Mouse (Mus musculus) cerebellum, adult 2 months (tissue): ENCODE results near the gene Ankrd60. TPM values are rescaled to one million over a fixed set of nuclear protein-coding genes. Genes with fewer than 3 reads are reported as not detected.

Experiments
- DNase-seq, 2 experiments: peaks; one replicate each; pipeline ENCODE4 v3.0.0; 2021
- H3K27ac ChIP-seq: fragments of 200-500 bp; 2 replicates; pipeline ENCODE4 v1.5.1; 2012; ENCODE audit warnings: low read length, control low read depth, inconsistent platforms; ENCODE audit not compliant: insufficient read depth
- H3K27me3 ChIP-seq: fragments of 200-500 bp; 2 replicates; pipeline ENCODE4 v1.6.1; 2012; ENCODE audit warnings: inconsistent platforms, mild to moderate bottlenecking, low read length, moderate library complexity; ENCODE audit not compliant: control insufficient read depth, insufficient read depth
- H3K4me1 ChIP-seq: fragments of 200-500 bp; 2 replicates; pipeline ENCODE4 v1.6.1; 2011; ENCODE audit warnings: low read length; ENCODE audit not compliant: control insufficient read depth, insufficient read depth
- H3K4me3 ChIP-seq: fragments of 200-500 bp; replicated peaks from 2 replicates; pipeline ENCODE3; 2011; ENCODE audit warnings: mild to moderate bottlenecking, low read depth, low read length, control low read depth; ENCODE audit not compliant: insufficient read depth
- CTCF ChIP-seq: fragments of 200-500 bp; IDR thresholded peaks from 2 replicates; pipeline ENCODE4 v1.5.1; 2011; ENCODE audit warnings: low read depth, mild to moderate bottlenecking, control low read depth, low read length, moderate library complexity, borderline replicate concordance; ENCODE audit not compliant: insufficient read depth
- POLR2A ChIP-seq: fragments of 200-500 bp; IDR thresholded peaks from 2 replicates; pipeline ENCODE4 v1.6.1; 2011; ENCODE audit warnings: low read length, control low read depth, borderline replicate concordance; ENCODE audit not compliant: insufficient read depth
- WGBS: fragments of 180-500 bp; shearing (Covaris S2); methylation state at CpG from one replicate; pipeline ENCODE4 v1.1.7; 2018; 5-methylcytosine and 5-hydroxymethylcytosine counted together
- polyA plus RNA-seq: library from polyadenylated mRNA; depleted of rRNA; stranded (reverse); fragments of >200 nt; gene quantifications from 2 replicates; pipeline ENCODE4 v1.2.3, GENCODE M21; 2012

Gene Ankrd60
- polyA plus RNA-seq, 1 experiment: not detected

DNA sequence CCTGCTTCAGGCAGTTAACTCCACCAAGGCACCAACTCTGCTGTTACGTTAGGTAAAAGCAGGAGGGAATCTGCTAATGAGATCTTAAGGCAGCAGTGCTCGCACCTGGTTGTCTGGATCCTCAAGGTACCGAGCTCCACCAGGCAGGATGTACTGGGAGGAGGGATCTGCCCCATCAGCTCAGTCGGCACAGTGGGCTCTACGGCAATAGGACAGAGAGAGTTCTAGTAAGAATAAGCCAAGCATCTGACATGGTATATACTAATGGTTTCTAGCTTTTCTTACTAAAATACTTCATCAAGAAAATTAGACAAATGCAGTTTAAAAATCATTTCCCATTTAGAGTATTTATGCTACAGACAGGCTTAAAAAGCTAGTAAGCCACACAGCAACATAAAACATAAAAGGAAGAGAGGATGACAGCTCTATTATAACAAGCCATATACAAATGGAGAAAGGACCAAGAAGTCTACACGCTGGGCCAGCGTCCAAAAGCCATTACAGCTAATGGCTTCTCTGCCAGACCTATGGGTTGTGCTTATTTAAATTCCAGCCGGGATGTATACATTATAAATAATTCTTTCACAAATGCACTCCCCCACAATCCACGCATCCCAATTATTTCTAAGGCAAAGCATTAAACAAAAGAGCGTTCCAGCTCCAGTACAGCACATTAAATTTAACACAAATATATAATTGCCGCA is 37.4 kb upstream of the Ankrd60 start:
- no peak overlapping the region for H3K27ac ChIP-seq
- 88% methylated on average over 11 of the region's 11 CpGs for WGBS
- H3K4me3 ChIP-seq: no peak overlapping the region
- DNase-seq: no peak
- TF ChIP-seq POLR2A (no peak), CTCF (no peak)
- H3K27me3 ChIP-seq: no peaks in the 10 kb centered on the region
- no peaks in the 10 kb centered on the region for H3K4me1 ChIP-seq

DNA sequence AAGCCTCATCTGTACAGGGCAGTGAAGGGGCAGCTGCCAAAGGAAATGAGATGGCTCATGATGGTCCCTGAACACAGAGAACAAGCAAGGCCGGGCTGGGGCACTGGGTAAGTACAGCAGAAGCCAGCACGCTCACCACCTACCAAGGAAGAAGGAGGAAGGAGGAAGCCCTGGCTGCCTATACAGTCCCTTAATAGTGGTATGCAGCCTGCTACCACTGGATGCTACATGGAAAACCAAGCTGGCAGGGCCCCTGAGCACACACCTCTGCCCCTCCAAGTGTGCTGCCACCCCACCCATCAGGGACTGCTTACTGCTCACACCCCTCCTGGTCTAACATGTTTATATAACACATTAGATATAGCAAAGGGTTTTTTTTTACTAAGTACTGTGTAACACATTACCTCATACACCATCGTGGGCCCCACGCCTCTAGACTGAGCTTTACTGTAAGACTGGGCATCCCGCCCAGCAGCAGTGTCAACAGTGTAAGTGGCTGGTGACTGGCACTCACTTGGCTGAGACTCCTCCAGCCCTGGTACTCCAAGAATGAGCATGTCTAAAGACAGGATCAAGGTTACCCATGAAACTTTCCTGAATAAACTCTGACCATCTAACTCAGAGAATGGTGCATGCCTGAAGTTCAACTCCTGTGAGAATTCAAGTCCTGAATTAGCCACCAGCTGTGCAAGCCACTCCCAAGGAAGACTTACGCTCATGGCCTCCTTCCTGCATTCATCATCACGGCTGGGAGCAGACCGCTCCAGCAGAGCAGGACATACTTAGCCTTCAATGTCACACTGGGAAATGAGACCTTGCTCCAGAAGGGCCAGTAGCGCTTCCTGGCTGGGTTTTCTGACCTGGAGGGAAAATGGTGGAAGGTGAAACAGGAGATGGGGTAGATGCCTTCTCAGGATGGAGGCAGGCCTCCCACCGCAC is 30.1 kb upstream of the Ankrd60 start:
- Histone ChIP-seq H3K27ac (no peak overlapping the region), H3K27me3 (no peaks in the 10 kb centered on the region), H3K4me3 (no peak overlapping the region), H3K4me1 (no peaks in the 10 kb centered on the region)
- 60% methylated on average over 10 of the region's 10 CpGs for WGBS
- DNase-seq: no peak
- TF ChIP-seq CTCF (no peak), POLR2A (no peak)

DNA sequence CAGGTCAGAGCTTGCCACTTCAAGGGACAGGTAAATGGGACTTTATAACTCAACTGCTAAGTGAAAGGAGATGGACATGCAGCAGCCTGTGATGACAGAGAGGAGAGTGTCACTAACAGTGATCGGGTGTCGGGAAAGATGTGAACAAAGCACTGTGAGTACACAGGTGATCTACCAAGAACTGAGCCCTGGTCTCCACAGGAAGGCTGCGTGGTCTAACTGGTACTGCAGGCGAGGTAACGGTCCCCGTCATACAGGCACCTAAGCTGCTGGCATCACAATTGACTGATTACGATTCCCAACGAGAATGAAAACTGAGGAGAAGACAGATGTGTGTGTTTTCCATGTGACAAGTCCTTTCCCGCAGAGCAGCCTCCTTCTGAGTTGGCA is 28.2 kb upstream of the Ankrd60 start:
- Histone ChIP-seq H3K27me3 (no peaks in the 10 kb centered on the region), H3K27ac (no peak overlapping the region), H3K4me1 (no peaks in the 10 kb centered on the region), H3K4me3 (no peak overlapping the region)
- no peak for TF ChIP-seq CTCF
- TF ChIP-seq POLR2A: no peak
- 78% methylated on average over 9 of the region's 9 CpGs for WGBS
- no peak for DNase-seq

DNA sequence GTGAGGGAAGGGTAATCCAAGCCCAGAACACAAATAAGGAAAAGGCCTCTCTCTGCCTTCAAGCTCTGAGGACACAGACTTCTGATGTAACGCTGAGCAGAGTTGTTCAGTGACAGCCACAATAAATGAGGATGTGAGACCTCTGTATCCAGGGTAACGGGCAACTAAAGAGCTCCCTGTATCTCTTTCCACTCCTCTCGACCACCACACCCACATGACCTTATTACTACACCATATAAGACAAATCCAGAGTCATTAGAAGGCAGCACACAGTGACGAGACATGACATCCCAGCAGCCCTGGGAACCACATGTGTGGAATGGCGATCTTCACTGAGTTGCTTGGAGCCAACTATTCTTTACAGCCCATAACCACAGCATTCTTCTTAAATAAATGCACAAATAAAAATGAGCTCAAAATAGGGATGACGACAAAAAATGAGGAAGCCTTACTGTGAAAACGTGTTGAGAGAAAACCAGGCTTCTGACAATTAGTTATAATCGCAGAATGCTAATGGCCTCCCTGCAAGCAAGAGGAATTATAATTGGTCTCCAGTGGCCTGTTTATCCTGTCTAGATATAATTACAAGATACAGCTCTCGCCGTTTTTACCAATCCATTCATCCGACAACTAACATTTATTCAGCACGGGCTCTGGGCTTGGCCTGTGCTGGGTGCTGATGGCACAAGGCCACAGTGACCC is 27.7 kb upstream of the Ankrd60 start:
- no peaks in the 10 kb centered on the region for H3K4me1 ChIP-seq
- no peaks in the 10 kb centered on the region for H3K27me3 ChIP-seq
- no peak overlapping the region for H3K4me3 ChIP-seq
- DNase-seq: no peak
- 73% methylated on average over 12 of the region's 12 CpGs for WGBS
- H3K27ac ChIP-seq: no peak overlapping the region
- TF ChIP-seq CTCF (no peak), POLR2A (no peak)

DNA sequence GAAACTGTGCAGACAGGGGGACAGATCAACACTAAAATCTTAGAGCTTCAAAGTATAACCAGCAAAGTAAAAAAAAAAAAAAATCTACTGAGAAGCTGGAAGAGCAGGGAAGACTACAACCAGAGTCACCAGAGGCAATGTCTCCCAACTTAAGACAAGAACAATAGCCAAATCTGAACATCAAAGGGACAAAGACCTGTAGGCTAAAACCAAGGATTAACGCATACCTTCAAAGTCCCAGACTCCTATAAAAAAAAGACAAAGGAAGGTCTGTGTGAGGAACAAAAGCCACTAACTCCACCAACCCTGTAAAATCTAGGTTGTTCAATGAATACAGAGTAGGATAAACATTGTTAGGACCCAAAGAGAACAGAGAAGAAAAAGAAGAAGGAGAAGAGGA is 23.7 kb upstream of the Ankrd60 start:
- Histone ChIP-seq H3K4me3 (no peak overlapping the region), H3K27ac (no peak overlapping the region), H3K4me1 (no peaks in the 10 kb centered on the region), H3K27me3 (no peaks in the 10 kb centered on the region)
- TF ChIP-seq POLR2A: no peak
- no peak for TF ChIP-seq CTCF
- DNase-seq: no peak
- WGBS: 97% methylated on average over 1 of the region's 1 CpGs

DNA sequence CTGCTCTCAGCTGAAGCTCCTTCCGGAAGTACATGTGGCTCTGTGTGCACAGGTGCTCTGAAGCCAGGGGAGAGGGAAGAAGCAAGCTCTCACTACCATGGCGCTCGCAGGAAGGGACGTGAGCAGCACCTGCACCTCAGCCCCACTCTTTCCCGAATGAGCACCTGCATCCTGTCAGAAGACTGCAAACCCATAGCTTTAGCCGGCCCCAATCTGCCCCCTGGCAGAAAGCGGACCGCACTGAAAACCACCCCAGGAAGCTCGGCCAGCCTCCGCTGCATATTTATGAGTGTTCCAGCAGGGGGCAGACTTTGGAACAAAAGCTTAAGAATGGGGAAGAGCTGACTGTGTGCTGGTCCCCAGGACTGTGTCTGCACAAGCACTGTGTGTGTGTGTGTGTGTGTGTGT is 17.2 kb upstream of the Ankrd60 start:
- Histone ChIP-seq H3K4me3 (no peak overlapping the region), H3K27ac (no peak overlapping the region), H3K27me3 (no peaks in the 10 kb centered on the region), H3K4me1 (no peaks in the 10 kb centered on the region)
- no peak for DNase-seq
- WGBS: 44% methylated on average over 10 of the region's 10 CpGs
- TF ChIP-seq POLR2A: no peak
- 0 out of 2 replicates have a peak, but pooled peaks have one; percentile 6 for TF ChIP-seq CTCF

DNA sequence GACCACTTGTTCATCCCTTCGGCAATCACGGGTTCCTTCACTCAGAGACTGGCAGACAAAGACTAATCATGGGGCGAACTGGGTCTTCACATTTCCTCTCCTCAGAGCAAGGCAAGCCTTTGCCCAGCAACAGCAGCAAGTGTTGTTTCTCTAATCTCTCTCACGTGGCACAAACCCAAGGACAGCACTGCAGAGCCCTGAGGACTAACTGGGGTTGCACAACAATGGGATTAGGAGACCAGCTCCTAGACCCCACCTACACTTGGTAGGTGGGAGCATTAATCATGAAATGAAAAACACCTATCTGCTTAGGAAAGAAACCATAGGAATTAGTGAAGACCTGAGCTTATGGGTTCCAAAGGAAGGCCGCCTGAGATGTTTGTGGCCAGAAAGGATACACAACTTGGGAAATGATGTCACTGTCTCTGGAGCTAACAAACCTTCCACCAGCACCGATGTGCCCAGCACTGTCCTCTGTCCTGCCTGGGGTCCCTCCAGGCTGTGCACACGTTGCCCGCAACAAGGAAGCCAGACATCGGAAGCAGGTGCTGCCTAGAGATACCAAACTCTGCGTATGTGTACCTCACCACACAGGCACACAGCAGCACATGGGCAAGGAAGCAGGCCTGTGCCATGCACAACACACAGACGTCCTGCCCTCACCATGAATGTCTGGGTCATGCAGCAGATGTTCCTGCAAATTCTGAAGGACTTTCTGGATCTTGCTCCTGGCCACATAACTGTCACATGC is 16.3 kb upstream of the Ankrd60 start:
- WGBS: 72% methylated on average over 11 of the region's 11 CpGs
- no peak for DNase-seq
- H3K27ac ChIP-seq: no peak overlapping the region

More for the DNA sequence above, 16.3 kb upstream of the Ankrd60 start:
- no peak overlapping the region for H3K4me3 ChIP-seq
- no peaks in the 10 kb centered on the region for H3K27me3 ChIP-seq
- TF ChIP-seq CTCF (no peak), POLR2A (no peak)
- no peaks in the 10 kb centered on the region for H3K4me1 ChIP-seq
